Mouse (Mus musculus) layer of hippocampus, adult 9-10 months (tissue): Measurements from ENCODE around the gene Timeless.
"Not testable (repeated sequence)": the region's sequence is repeated elsewhere in the genome, so short reads cannot be mapped to it uniquely, and the experiment has no call there.

ENCODE experiments used
- DNase-seq: peaks from one replicate; pipeline ENCODE4 v3.0.0; 2022; ENCODE audit warnings: low spot score

Gene Timeless

GRCm38 (mm10) chr10:128214112-128214511, 17.8 kb upstream of the Timeless start:
- not testable (repeated sequence) for DNase-seq

GRCm38 (mm10) chr10:128214981-128215380, 16.9 kb upstream of the Timeless start:
- no peak for DNase-seq

GRCm38 (mm10) chr10:128218387-128219117, 13.3 kb upstream of the Timeless start:
- no peak for DNase-seq

GRCm38 (mm10) chr10:128221533-128222286, 10.2 kb upstream of the Timeless start:
- no peak for DNase-seq

- DNase-seq, result no peak
Measured at GRCm38 (mm10) chr10:128225064-128225463, 6.8 kb upstream of the Timeless start.

GRCm38 (mm10) chr10:128225538-128225937, 6.3 kb upstream of the Timeless start, which contains the start of gene Mip:
Mip (plus strand) TSS chr10:128225838.
- no peak for DNase-seq

GRCm38 (mm10) chr10:128227592-128227991, 4.3 kb upstream of the Timeless start:
- DNase-seq, result no peak

GRCm38 (mm10) chr10:128228009-128228408, 3.9 kb upstream of the Timeless start:
- DNase-seq, result no peak

GRCm38 (mm10) chr10:128230582-128230981, 1.3 kb upstream of the Timeless start:
- no peak for DNase-seq

GRCm38 (mm10) chr10:128231146-128231545, 719 bp upstream of the Timeless start:
- DNase-seq, result no peak

- DNase-seq, result peak; percentile 66
Measured at GRCm38 (mm10) chr10:128232420-128232985, 638 bp downstream of the Timeless start.

- DNase-seq, result no peak
Measured at GRCm38 (mm10) chr10:128236321-128236720, 4.5 kb downstream of the Timeless start.

- DNase-seq, result no peak
Measured at GRCm38 (mm10) chr10:128237807-128238480, 6.1 kb downstream of the Timeless start.

GRCm38 (mm10) chr10:128239140-128239539, 7.3 kb downstream of the Timeless start:
- DNase-seq, result no peak

- DNase-seq, result no peak
Measured at GRCm38 (mm10) chr10:128240131-128240530, 8.3 kb downstream of the Timeless start.

GRCm38 (mm10) chr10:128243252-128243651, 11.4 kb downstream of the Timeless start:
- no peak for DNase-seq

GRCm38 (mm10) chr10:128244121-128244520, 12.3 kb downstream of the Timeless start:
- DNase-seq, result no peak

GRCm38 (mm10) chr10:128247020-128247732, 15.3 kb downstream of the Timeless start:
- DNase-seq, result no peak

- DNase-seq, result no peak
Measured at GRCm38 (mm10) chr10:128250565-128250964, 18.7 kb downstream of the Timeless start.

- no peak for DNase-seq
Measured at GRCm38 (mm10) chr10:128253677-128254255, 21.9 kb downstream of the Timeless start, which contains the start of gene Apon. Apon (plus strand) TSS chr10:128254096.

- no peak for DNase-seq
Measured at GRCm38 (mm10) chr10:128255925-128256324, 24.1 kb downstream of the Timeless start.
